Mouse (Mus musculus): Measurements from ENCODE around the gene Ptprn2. TPM values are rescaled to one million over a fixed set of nuclear protein-coding genes. Genes with fewer than 3 reads are reported as not detected.

Ptprn2 gene
- total and polyA plus RNA-seq, 3 experiments, result 0.17 TPM; not detected in 2

GRCm38 (mm10) chr12:117256849-117257204 is 771.3 kb downstream of the Ptprn2 start:
- H3K79me2 ChIP-seq (replicated peaks; ENCODE audit: control insufficient read depth, extremely low read depth, insufficient read depth, poor library complexity, severe bottlenecking), result no peaks in the 10 kb centered on the region
- DNase-seq (ENCODE audit: extremely low read depth), result no peak
- 0 out of 4 replicates have a peak, but pooled peaks cover 0 to 2% of the 10 kb centered on the region in 2 experiments for H3K4me1 ChIP-seq (ENCODE audit: control insufficient read depth in 1 of 2, insufficient read depth in 2 of 2)
- TF ChIP-seq SMC3 (IDR thresholded peaks at IDR 0.05; ENCODE audit: low read depth, low read length) (no peak), SIN3A (IDR thresholded peaks at IDR 0.05; ENCODE audit: low read length) (no peak), EP300 (IDR thresholded peaks at IDR 0.05; ENCODE audit: low read length) (no peak), CTCF (conservative IDR thresholded peaks at IDR 0.05 in 1 of 2, IDR thresholded peaks at IDR 0.05 in 1 of 2; ENCODE audit: low read depth in 2 of 2, low read length in 2 of 2) (no peak), RAD21 (IDR thresholded peaks at IDR 0.05; ENCODE audit: low read depth, low read length) (no peak), POLR2AphosphoS2 (IDR thresholded peaks at IDR 0.05; ENCODE audit: low read depth, low read length) (no peak), HCFC1 (IDR thresholded peaks at IDR 0.05; ENCODE audit: low read depth, low read length) (no peak), MAFK (IDR thresholded peaks at IDR 0.05; ENCODE audit: insufficient replicate concordance, low read length) (no peak), NELFE (IDR thresholded peaks at IDR 0.05; ENCODE audit: low read depth, low read length) (no peak), E2F4 (IDR thresholded peaks at IDR 0.05; ENCODE audit: insufficient replicate concordance, low read depth, low read length) (no peak), UBTF (IDR thresholded peaks at IDR 0.05; ENCODE audit: low read depth, low read length) (no peak)
- H3K36me3 ChIP-seq (replicated peaks in 1 of 2; ENCODE audit: control insufficient read depth in 1 of 2, insufficient read depth in 1 of 2, low read length in 1 of 2), result no peaks in the 10 kb centered on the region
- H3K9ac ChIP-seq (ENCODE audit: insufficient read depth, low read depth), result no peak overlapping the region
- H3K4me3 ChIP-seq (replicated peaks in 1 of 3; ENCODE audit: low read depth in 2 of 3, low read length in 2 of 3, poor library complexity in 1 of 3), result no peak overlapping the region
- dilution Hi-C loops (cut with MboI; ENCODE audit: extremely low pct_ligation_motif_present, extremely low pct_unique_long_range_greater_than_20kb, low sequenced_read_pairs), result no loop called here
- H3K4me2 ChIP-seq (ENCODE audit: insufficient read depth, low read depth, poor library complexity, severe bottlenecking), result no peak overlapping the region
- in situ Hi-C loops (cut with MboI; ENCODE audit: low pct_ligation_motif_present, low pct_unique_long_range_greater_than_20kb, low sequenced_read_pairs), result no loop called here
- H3K27ac ChIP-seq (ENCODE audit: insufficient read depth, low read depth), result no peak overlapping the region
- H3K9me3 ChIP-seq (replicated peaks; ENCODE audit: low read length), result no peaks in the 10 kb centered on the region
- H3K27me3 ChIP-seq (replicated peaks), result no peaks in the 10 kb centered on the region

DNA sequence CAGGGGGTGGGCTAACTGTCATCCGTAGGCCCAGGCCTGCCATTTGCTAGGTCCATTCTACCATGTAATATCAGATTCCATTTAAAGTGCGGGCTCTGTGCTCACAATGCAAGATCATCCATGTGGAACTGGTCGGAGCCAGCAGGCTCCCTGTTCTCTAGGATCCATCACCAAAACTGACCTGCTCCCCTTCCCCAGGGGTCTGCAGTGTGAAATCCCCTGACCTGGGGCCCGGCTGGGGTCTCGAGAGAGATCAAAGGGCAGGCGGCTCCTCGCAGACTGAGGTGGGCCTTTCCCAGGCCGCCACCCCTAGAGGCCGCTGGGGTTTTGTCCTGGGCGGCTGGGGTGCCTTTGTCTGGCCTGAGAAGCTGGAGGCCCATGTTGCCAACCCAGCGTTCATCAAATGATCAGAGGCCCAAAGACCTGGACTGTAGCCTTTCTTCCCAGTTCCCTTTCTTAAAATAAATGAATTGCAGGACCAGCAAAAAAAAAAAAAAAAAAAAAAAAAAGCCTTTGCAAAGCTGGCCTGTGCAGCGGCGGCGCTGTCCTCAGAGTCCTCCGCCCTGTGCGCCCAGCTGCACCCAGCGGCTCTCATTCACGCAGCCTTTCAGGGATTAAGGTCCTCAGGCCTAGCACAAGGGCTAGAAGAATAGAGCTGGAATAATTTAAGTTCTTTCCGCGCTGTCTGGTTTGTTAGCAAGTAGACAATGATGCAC is 771.8 kb downstream of the Ptprn2 start:
- H3K27me3 ChIP-seq (replicated peaks), result no peaks in the 10 kb centered on the region
- dilution Hi-C loops (cut with MboI; ENCODE audit: extremely low pct_ligation_motif_present, extremely low pct_unique_long_range_greater_than_20kb, low sequenced_read_pairs) (no loop called here), in situ Hi-C loops (cut with MboI; ENCODE audit: low pct_ligation_motif_present, low pct_unique_long_range_greater_than_20kb, low sequenced_read_pairs) (no loop called here)
- no peaks in the 10 kb centered on the region for H3K36me3 ChIP-seq (replicated peaks in 1 of 2; ENCODE audit: control insufficient read depth in 1 of 2, insufficient read depth in 1 of 2, low read length in 1 of 2)
- H3K9me3 ChIP-seq (replicated peaks; ENCODE audit: low read length), result no peaks in the 10 kb centered on the region
- H3K79me2 ChIP-seq (replicated peaks; ENCODE audit: control insufficient read depth, extremely low read depth, insufficient read depth, poor library complexity, severe bottlenecking), result no peaks in the 10 kb centered on the region
- no peak overlapping the region for H3K4me2 ChIP-seq (ENCODE audit: insufficient read depth, low read depth, poor library complexity, severe bottlenecking)
- no peak overlapping the region for H3K9ac ChIP-seq (ENCODE audit: insufficient read depth, low read depth)
- no peak for DNase-seq (ENCODE audit: extremely low read depth)
- no peak overlapping the region for H3K4me3 ChIP-seq (replicated peaks in 1 of 3; ENCODE audit: low read depth in 2 of 3, low read length in 2 of 3, poor library complexity in 1 of 3)
- H3K4me1 ChIP-seq (ENCODE audit: control insufficient read depth in 1 of 2, insufficient read depth in 2 of 2), result 0 out of 4 replicates have a peak, but pooled peaks cover 0 to 2% of the 10 kb centered on the region in 2 experiments
- H3K27ac ChIP-seq (ENCODE audit: insufficient read depth, low read depth), result no peak overlapping the region
- no peak for TF ChIP-seq IRF4 (IDR thresholded peaks at IDR 0.05; ENCODE audit: low read depth, low read length)
- no peak for TF ChIP-seq ETS1 (conservative IDR thresholded peaks at IDR 0.05; ENCODE audit: low read depth, low read length)
- TF ChIP-seq USF1 (IDR thresholded peaks at IDR 0.05; ENCODE audit: low read depth, low read length), result no peak
- no peak for TF ChIP-seq POLR2A (IDR thresholded peaks at IDR 0.05; ENCODE audit: low read depth, low read length)
